Mouse (Mus musculus) liver, adult 2 months (tissue): Measurements from ENCODE around the gene Cpa2.

Source experiments
- CTCF ChIP-seq: fragments of 200-500 bp; IDR thresholded peaks from 2 replicates; pipeline ENCODE4 v1.5.1; 2011; ENCODE audit warnings: low read depth, low read length, control low read depth
- POLR2A ChIP-seq: fragments of 200-500 bp; IDR thresholded peaks from 2 replicates; pipeline ENCODE4 v1.6.1; 2011; ENCODE audit warnings: low read length, control low read depth; ENCODE audit not compliant: insufficient read depth; ENCODE audit errors: extremely low read depth

DNA sequence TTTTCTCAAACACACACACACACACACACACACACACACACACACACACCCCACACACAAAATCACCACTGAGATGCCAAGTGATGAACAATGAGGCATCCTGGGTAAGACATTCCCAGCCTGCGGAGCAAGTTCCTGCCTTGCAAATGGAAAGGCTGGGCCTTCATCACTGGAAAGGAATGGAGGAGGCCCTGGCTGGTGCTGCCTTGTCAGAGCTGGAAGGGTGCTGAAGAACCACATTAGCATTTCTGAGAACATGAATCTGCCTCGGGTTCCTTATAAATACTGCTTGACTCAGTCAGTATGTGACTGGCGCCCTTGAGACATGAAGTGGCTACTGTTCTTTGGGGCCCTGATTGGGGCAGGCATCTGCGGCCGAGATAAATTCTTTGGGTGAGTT is 26.7 kb downstream of the Cpa2 start, which contains the start of gene Cpa4:
- TF ChIP-seq POLR2A (no peak), CTCF (no peak)
